Mouse (Mus musculus) megakaryocyte-erythroid progenitor cell, adult 5-6 weeks (primary cell): ENCODE data around the gene Tiam1. TPM values are rescaled to one million over a fixed set of nuclear protein-coding genes. Genes with fewer than 3 reads are reported as not detected.
A peak's percentile ranks its signal among the peaks of the same experiment; 100 is the strongest.

ENCODE experiments used
- ATAC-seq: replicated peaks from 2 replicates; pipeline ENCODE4 v1.8.0; 2016; ENCODE audit warnings: mild to moderate bottlenecking, inconsistent platforms; ENCODE audit not compliant: severe bottlenecking, poor library complexity, low FRiP score, low TSS enrichment
- total RNA-seq, 2 experiments: library from RNA; stranded (forward) in 1 of 2; stranded (reverse) in 1 of 2; fragments of 200-1000, 215-1000 nt in 1 of 2; fragments of >200 nt in 1 of 2; fragmentation: Nextera tagmentation in 1 of 2; gene quantifications; 2 replicates each; pipeline ENCODE4 v1.2.3; 2014 to 2017

The Tiam1 gene
- total RNA-seq, 2 experiments from 2014 or later: 8.3 to 11.6 TPM

GRCm38 (mm10) chr16:89940696-89941095 is 202.9 kb downstream of the Tiam1 start:
- no peak for ATAC-seq

GRCm38 (mm10) chr16:89938277-89938676 is 205.3 kb downstream of the Tiam1 start:
- peak; percentile 71 for ATAC-seq

DNA sequence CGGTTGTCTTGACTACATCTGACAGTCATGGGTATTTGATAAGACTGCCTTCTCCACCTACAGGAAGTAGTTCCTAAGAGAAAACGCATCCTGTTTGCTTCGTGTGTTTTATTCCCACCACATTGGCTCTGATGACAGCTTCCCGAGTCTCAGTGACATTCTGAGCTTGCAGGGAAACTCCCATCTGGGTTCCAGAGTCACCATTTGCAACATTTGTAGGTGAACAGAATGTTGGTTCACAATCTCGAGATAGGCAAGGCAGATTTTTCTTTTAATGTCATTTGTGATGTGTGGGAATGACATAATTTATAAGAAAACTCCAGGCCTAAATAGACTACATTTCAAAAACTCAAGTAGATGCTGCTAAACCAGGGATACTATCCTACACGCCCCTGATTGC is 207.0 kb downstream of the Tiam1 start:
- no peak for ATAC-seq

DNA sequence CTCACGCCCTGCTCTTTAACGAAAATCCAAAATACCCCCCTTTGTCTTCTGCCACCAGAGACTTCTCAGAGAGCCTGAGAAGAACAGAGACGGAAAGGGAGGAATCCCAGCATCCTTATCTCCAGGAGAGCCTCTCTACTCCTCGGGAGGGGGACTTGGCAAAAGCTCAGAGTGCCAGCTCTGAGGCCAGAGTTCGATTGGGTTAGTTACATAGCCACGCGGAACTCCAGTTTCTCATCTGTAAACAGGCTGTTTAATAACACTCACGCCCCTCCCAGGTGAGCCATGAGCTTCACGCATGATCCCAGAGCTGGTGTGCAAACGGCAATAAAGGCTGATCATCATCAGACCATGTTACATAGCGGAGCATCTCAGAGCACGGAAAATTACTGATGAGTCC is 208.2 kb downstream of the Tiam1 start:
- no peak for ATAC-seq

DNA sequence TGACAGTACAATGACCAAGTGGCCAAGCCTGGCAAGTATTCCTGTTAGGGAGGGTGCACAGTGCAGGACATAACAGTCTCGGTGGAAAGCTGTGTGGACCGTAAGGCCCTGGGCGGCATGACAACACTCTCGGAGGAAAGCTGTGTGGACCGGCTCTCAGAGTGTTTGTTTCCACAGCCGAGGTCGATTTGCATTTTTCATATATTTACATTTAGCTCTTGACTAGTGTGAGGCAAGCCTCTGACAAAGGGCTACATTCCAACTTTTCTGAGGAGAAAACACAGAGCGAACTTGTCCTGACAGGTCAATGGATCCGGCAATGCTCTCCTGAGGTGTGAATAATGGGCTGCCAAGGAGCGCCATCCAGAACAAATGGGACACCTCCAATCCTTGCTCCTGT is 209.0 kb downstream of the Tiam1 start:
- no peak for ATAC-seq

DNA sequence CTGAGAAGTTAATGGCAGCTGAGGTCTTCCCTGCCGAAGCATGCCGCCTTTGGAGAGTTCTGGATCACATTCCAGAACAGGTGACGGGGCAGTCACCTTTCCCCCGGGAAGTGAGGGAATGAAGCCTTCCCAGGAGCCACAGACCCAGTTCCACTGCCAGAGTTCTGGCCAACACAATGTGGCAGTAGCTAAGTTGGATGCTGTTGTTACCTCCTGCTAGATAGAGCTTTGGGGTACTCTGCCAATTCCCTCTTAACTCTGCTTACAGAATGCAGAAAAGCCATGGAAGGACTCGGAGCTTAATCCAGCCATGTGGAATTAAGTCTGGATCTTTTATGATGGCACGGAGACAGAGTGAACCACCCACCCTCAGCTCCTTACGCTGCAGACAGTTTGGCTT is 209.6 kb downstream of the Tiam1 start:
- no peak for ATAC-seq

- ATAC-seq: no peak
Measured at GRCm38 (mm10) chr16:89928611-89929010, 215.0 kb downstream of the Tiam1 start.

GRCm38 (mm10) chr16:89924249-89924890 is 219.2 kb downstream of the Tiam1 start:
- ATAC-seq: no peak

DNA sequence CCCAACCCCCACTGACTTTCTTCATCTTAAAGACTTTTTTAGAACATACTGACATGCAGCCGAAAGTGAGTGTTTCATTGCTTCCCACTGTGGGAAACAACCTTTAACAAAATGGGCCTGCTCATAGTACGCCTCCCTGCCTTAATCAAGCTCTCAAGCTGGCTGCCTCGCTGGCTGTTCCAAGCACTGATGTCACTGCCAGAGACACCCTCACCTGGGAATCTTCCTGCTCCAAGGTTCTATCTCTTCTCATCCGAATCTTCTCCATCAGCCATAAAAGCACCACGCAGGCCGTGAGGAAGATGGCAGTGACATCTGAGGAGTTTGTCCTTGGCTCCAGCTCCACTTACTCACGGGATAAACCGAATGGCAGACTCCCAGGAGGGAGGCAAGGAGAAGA is 220.3 kb downstream of the Tiam1 start:
- ATAC-seq: no peak

DNA sequence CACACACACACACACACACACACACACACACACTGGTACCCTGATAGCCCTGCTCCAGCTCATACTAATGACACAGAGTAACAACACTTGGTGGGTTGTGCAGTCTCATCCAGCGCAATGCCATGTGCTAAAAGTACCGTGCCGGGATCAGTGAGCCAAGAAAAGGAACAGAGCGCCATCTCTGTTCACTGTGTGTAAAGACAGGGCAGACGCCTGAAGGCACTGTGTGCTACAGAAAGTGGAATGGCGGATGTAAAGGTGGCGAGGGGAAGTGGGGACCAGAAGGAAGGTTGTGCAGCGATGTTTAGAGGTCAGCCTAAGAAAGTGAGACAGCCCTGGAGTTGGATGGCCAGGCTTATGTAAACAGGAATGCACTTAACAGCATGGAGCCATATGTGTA is 221.1 kb downstream of the Tiam1 start:
- ATAC-seq: no peak

- no peak for ATAC-seq
Measured at GRCm38 (mm10) chr16:89921370-89921769, 222.2 kb downstream of the Tiam1 start.

DNA sequence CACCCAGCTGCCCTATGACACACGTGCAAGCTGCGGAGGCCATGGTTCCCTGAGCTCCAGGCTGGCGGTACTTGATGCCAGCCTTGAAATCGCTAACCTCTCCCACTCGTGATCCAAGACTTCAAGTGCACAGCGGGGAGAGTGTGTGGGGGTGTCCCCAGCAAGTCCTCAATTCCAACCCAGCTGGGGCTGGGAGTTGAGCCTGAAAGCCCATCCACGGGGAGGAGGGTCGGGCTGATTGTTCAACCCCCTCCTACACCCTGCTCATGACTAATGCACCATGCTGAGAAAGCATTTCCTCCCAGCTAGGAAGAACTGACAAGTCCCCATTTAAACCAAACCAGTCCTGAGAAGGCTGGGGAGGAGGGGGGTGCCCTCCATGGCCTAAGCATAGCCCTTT is 223.2 kb downstream of the Tiam1 start:
- no peak for ATAC-seq

- ATAC-seq: no peak
Measured at GRCm38 (mm10) chr16:89917404-89917803, 226.2 kb downstream of the Tiam1 start.

DNA sequence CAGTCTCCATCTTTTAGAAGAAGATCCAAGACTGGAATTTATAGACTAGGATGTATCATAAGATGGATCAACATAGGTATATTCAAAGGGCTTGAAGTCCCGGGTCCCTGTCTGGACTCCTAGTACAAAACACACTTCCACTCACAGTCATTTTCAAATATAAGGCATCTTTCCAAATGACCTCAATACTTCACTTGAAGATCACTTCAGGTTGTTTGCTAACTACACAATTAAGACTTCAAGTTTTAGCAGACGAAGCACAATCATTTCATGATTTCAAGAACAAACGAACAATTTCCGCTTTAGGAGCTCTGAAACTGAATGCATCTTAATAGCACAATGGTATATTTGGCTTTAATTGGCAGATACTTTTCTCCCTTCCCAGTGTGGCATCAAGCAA is 228.6 kb downstream of the Tiam1 start:
- ATAC-seq: no peak

- no peak for ATAC-seq
Measured at GRCm38 (mm10) chr16:89912686-89913375, 230.7 kb downstream of the Tiam1 start.

DNA sequence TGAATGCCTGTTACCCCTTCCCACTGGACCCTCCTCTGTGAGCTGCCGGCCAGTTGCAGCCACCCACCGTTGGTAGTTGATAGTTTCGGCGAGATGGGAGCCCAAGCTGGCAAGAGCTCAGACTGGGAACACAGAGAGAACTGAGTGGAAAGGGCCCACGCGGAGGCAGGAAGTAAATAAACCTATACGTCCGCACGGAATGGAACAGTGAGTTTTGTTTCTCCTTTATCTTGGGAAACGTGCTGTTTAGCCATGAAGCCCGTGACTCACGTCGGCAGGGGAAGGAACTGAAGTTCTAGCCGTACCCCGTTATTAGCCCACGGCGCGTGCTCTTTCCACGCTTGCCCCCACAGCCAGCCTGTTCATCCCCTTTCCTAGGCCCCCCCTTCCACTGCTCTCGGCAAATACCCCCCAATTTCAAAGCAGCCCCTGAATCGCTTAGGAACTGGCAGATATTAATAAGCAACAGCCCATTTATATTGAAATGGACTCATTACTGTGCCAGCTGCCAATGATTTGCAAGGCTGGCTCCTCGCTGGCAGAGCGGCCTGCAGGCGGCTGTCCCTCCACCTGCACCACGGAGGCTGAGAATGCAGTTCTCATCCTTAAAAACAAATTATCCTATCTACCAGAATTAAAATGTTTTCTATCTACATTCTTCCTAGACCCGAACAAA is 234.0 kb downstream of the Tiam1 start:
- no peak for ATAC-seq

DNA sequence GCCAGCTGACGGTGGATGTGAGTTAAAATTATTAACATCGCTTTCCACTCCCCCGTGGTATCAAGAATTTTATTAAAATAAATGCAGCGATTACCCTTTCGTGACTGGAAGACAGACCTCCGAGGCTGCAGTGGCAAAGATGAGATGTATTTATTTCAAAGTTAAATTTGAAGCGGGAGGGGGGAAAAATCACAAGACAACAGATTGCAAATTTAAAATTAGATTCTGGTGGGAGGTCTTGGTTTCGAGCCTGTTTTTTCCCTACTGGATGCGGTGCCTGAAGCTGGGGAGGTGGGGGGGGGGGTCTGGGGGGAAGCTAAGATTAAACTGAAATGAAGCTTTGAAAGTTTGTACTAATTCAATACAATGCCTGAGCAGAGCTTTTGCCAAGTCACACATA is 235.9 kb downstream of the Tiam1 start:
- ATAC-seq: no peak

DNA sequence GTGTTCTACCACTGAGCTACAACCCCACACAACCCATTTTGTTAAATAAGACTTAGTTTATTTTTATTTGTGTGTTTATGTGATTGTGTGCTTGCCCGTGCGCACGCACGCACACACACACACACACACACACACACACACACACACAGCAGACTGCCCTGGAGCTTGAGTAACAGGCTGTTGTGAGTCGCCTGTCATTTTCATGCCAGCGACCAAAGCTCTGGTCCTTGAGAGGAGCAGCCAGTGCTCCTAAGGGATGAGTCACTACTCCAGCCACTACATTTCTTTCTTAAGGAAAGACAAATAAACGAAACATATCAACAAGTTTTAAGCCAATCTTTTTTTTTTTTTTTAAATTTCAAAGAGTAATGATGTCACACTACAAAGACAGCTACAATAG is 236.7 kb downstream of the Tiam1 start:
- no peak for ATAC-seq

DNA sequence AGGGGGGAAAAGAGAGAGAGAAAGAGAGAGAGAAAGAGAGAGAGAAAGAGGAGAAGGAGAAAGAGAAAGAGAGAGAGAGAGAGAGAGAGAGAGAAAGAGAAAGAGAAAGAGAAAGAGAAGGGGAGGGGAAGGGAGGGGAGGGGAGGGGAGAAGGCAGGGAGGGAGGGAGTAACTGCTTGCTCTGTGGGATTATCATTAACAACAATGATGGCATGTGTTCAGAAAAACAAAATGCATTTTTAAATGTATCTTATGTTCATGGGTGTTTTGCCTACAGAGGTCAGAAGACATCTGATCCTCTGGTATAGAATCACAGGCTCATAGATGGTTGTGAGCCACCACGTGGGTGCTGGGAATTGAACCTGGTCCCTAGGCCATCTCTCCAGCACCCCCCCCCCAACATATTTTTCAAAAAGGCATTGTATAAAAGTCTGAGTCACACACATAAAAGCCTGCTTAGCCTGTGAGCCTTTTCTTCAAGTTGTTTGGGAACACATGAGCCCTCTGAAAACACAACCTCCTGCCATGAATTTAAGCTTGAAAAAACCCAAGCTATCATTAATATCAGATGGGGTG is 237.8 kb downstream of the Tiam1 start:
- peak; percentile 64 for ATAC-seq

GRCm38 (mm10) chr16:89904121-89904520 is 239.4 kb downstream of the Tiam1 start:
- ATAC-seq: 0 out of 2 replicates have a peak, but pooled peaks have one; percentile 50
